Mouse (Mus musculus): ENCODE data around the gene Bid. TPM values are rescaled to one million over a fixed set of nuclear protein-coding genes. Genes with fewer than 3 reads are reported as not detected.
A peak's percentile ranks its signal among the peaks of the same experiment; 100 is the strongest.

Bid gene
- polyA plus RNA-seq (2015; fragmentation: Nextera tagmentation; extraction: Ambion mirVana) = 8.4 and 8.7 TPM in 2 replicates

GRCm38 (mm10) chr6:120916074-120916971 lies at the start of gene Bid:
TSS of gene Bid (minus strand) at chr6:120916853.
- DNase-seq (ENCODE audit: low spot score) = peak; percentile 88
- TF ChIP-seq CTCF (IDR thresholded peaks at IDR 0.05) (no peak), EP300 (IDR thresholded peaks at IDR 0.05) (no peak)
- Histone ChIP-seq H3K4me2 (replicated peaks; ENCODE audit: low read depth, low read length) (peak within 1 kb of the TSS; percentile 96), H3K9me3 (ENCODE audit: low read length) (no peaks in the 10 kb centered on the region), H3K4me3 (ENCODE audit: low read depth, low read length) (peak within 1 kb of the TSS; percentile 55), H3K27ac (ENCODE audit: low read length) (0 out of 2 replicates have a peak within 1 kb of the TSS, but pooled peaks have one; percentile 10), H3K4me1 (ENCODE audit: insufficient read depth, low read depth, low read length) (peaks cover 8% of the 10 kb centered on the region; the same call in 1 of the 2 replicates), H3K36me3 (ENCODE audit: insufficient read depth, low read length) (no peaks in the 10 kb centered on the region), H3K9ac (replicated peaks; ENCODE audit: low read depth) (peak within 1 kb of the TSS; percentile 32; the same call in 1 of the 2 replicates), H3K27me3 (replicated peaks; ENCODE audit: insufficient read depth, low read length) (no peaks in the 10 kb centered on the region)
- WGBS = 2% methylated on average over 58 of the region's 67 CpGs
- ATAC-seq = peak; percentile 88

GRCm38 (mm10) chr6:120965814-120966213 lies 49.2 kb upstream of the Bid start:
- no peak for DNase-seq (ENCODE audit: low spot score)
- Histone ChIP-seq H3K36me3 (ENCODE audit: insufficient read depth, low read length) (0 out of 2 replicates have a peak, but pooled peaks cover under 1% of the 10 kb centered on the region), H3K27me3 (replicated peaks; ENCODE audit: insufficient read depth, low read length) (no peaks in the 10 kb centered on the region), H3K27ac (ENCODE audit: low read length) (no peak overlapping the region), H3K9ac (replicated peaks; ENCODE audit: low read depth) (no peak overlapping the region), H3K4me1 (ENCODE audit: insufficient read depth, low read depth, low read length) (no peaks in the 10 kb centered on the region), H3K4me3 (ENCODE audit: low read depth, low read length) (no peak overlapping the region), H3K9me3 (ENCODE audit: low read length) (no peaks in the 10 kb centered on the region), H3K4me2 (replicated peaks; ENCODE audit: low read depth, low read length) (no peak overlapping the region)
- no peak for TF ChIP-seq CTCF (IDR thresholded peaks at IDR 0.05)
- TF ChIP-seq EP300 (IDR thresholded peaks at IDR 0.05) = no peak
- 63% methylated on average over 13 of the region's 13 CpGs for WGBS
- ATAC-seq = no peak

GRCm38 (mm10) chr6:120964179-120964578 lies 47.5 kb upstream of the Bid start:
- no peak for ATAC-seq
- 83% methylated on average over 3 of the region's 3 CpGs for WGBS
- H3K36me3 ChIP-seq (ENCODE audit: insufficient read depth, low read length) = no peaks in the 10 kb centered on the region

GRCm38 (mm10) chr6:120960338-120961030 lies 43.8 kb upstream of the Bid start:
- Histone ChIP-seq H3K4me3 (ENCODE audit: low read depth, low read length) (no peak overlapping the region), H3K4me2 (replicated peaks; ENCODE audit: low read depth, low read length) (no peak overlapping the region), H3K36me3 (ENCODE audit: insufficient read depth, low read length) (peaks cover 6% of the 10 kb centered on the region; the same call in 1 of the 2 replicates), H3K4me1 (ENCODE audit: insufficient read depth, low read depth, low read length) (no peaks in the 10 kb centered on the region), H3K27ac (ENCODE audit: low read length) (no peak overlapping the region), H3K9me3 (ENCODE audit: low read length) (no peaks in the 10 kb centered on the region), H3K27me3 (replicated peaks; ENCODE audit: insufficient read depth, low read length) (no peaks in the 10 kb centered on the region), H3K9ac (replicated peaks; ENCODE audit: low read depth) (no peak overlapping the region)
- 88% methylated on average over 9 of the region's 9 CpGs for WGBS
- no peak for ATAC-seq
- TF ChIP-seq EP300 (IDR thresholded peaks at IDR 0.05) = no peak
- no peak for TF ChIP-seq CTCF (IDR thresholded peaks at IDR 0.05)
- no peak for DNase-seq (ENCODE audit: low spot score)

More at GRCm38 (mm10) chr6:120964179-120964578, 47.5 kb upstream of the Bid start:
- TF ChIP-seq CTCF (IDR thresholded peaks at IDR 0.05) = no peak
- TF ChIP-seq EP300 (IDR thresholded peaks at IDR 0.05) = no peak
- no peak overlapping the region for H3K9ac ChIP-seq (replicated peaks; ENCODE audit: low read depth)
- H3K4me1 ChIP-seq (ENCODE audit: insufficient read depth, low read depth, low read length) = no peaks in the 10 kb centered on the region
- no peak for DNase-seq (ENCODE audit: low spot score)
- H3K27ac ChIP-seq (ENCODE audit: low read length) = no peak overlapping the region
- no peaks in the 10 kb centered on the region for H3K27me3 ChIP-seq (replicated peaks; ENCODE audit: insufficient read depth, low read length)
- H3K9me3 ChIP-seq (ENCODE audit: low read length) = no peaks in the 10 kb centered on the region
- H3K4me3 ChIP-seq (ENCODE audit: low read depth, low read length) = no peak overlapping the region
- H3K4me2 ChIP-seq (replicated peaks; ENCODE audit: low read depth, low read length) = no peak overlapping the region

GRCm38 (mm10) chr6:120957331-120957730 lies 40.7 kb upstream of the Bid start:
- no peak for ATAC-seq
- no peak for TF ChIP-seq EP300 (IDR thresholded peaks at IDR 0.05)
- TF ChIP-seq CTCF (IDR thresholded peaks at IDR 0.05) = no peak
- peaks cover 9% of the 10 kb centered on the region; the same call in 1 of the 2 replicates for H3K36me3 ChIP-seq (ENCODE audit: insufficient read depth, low read length)

More at GRCm38 (mm10) chr6:120957331-120957730, 40.7 kb upstream of the Bid start:
- no peaks in the 10 kb centered on the region for H3K27me3 ChIP-seq (replicated peaks; ENCODE audit: insufficient read depth, low read length)
- no peak for DNase-seq (ENCODE audit: low spot score)
- no peak overlapping the region for H3K9ac ChIP-seq (replicated peaks; ENCODE audit: low read depth)
- 61% methylated on average over 4 of the region's 4 CpGs for WGBS
- H3K9me3 ChIP-seq (ENCODE audit: low read length) = no peaks in the 10 kb centered on the region
- 0 out of 2 replicates have a peak, but pooled peaks cover 3% of the 10 kb centered on the region for H3K4me1 ChIP-seq (ENCODE audit: insufficient read depth, low read depth, low read length)
- no peak overlapping the region for H3K27ac ChIP-seq (ENCODE audit: low read length)
- H3K4me2 ChIP-seq (replicated peaks; ENCODE audit: low read depth, low read length) = no peak overlapping the region
- H3K4me3 ChIP-seq (ENCODE audit: low read depth, low read length) = no peak overlapping the region
